Mouse (Mus musculus) limb, embryonic 12.5 days (tissue): ENCODE results near the gene Slc15a2. TPM values are rescaled to one million over a fixed set of nuclear protein-coding genes. Genes with fewer than 3 reads are reported as not detected.

Source experiments
- ATAC-seq: fragments of 200-750 bp; cut with Nextera tagmentation; 2 replicates; pipeline ENCODE4 v1.8.0; 2017; ENCODE audit warnings: low read depth, moderate TSS enrichment; ENCODE audit not compliant: insufficient number of reproducible peaks, insufficient read depth, low FRiP score, low TSS enrichment
- H3K27ac ChIP-seq: fragments of 300-500 bp; sonication (generic); 2 replicates; pipeline ENCODE4 v1.5.1; 2016; ENCODE audit warnings: mild to moderate bottlenecking, moderate library complexity
- H3K27me3 ChIP-seq: fragments of 300-500 bp; sonication (generic); 2 replicates; pipeline ENCODE4 v1.6.1; 2016; ENCODE audit warnings: mild to moderate bottlenecking, moderate library complexity
- H3K36me3 ChIP-seq: fragments of 300-500 bp; sonication (generic); 2 replicates; pipeline ENCODE4 v1.6.1; 2016; ENCODE audit warnings: mild to moderate bottlenecking, moderate library complexity
- H3K4me1 ChIP-seq: fragments of 300-500 bp; sonication (generic); replicated peaks from 2 replicates; pipeline ENCODE4 v1.6.1; 2016
- H3K4me2 ChIP-seq: fragments of 300-500 bp; sonication (generic); 2 replicates; pipeline ENCODE4 v1.6.1; 2016; ENCODE audit warnings: mild to moderate bottlenecking, moderate library complexity
- H3K4me3 ChIP-seq: fragments of 300-500 bp; sonication (generic); replicated peaks from 2 replicates; pipeline ENCODE4 v1.5.1; 2016; ENCODE audit warnings: mild to moderate bottlenecking
- H3K9ac ChIP-seq: fragments of 300-500 bp; sonication (generic); replicated peaks from 2 replicates; pipeline ENCODE4 v1.6.1; 2016; ENCODE audit warnings: mild to moderate bottlenecking, moderate library complexity
- H3K9me3 ChIP-seq: fragments of 300-500 bp; sonication (generic); 2 replicates; pipeline ENCODE4 v1.6.1; 2016; ENCODE audit warnings: mild to moderate bottlenecking, moderate library complexity
- WGBS: fragments of 180-500 bp; shearing (Covaris S2); methylation state at CpG from one replicate; pipeline ENCODE4 v1.1.7; 2016; 5-methylcytosine and 5-hydroxymethylcytosine counted together
- polyA plus RNA-seq: library from polyadenylated mRNA; unstranded; fragments of >200 nt; fragmentation: Nextera tagmentation; extraction: Ambion mirVana; gene quantifications from 2 replicates; pipeline ENCODE4 v1.2.1, GENCODE M21; 2016

Gene Slc15a2
- polyA plus RNA-seq, 1 experiment from 2014 or later: 4.6 TPM

DNA sequence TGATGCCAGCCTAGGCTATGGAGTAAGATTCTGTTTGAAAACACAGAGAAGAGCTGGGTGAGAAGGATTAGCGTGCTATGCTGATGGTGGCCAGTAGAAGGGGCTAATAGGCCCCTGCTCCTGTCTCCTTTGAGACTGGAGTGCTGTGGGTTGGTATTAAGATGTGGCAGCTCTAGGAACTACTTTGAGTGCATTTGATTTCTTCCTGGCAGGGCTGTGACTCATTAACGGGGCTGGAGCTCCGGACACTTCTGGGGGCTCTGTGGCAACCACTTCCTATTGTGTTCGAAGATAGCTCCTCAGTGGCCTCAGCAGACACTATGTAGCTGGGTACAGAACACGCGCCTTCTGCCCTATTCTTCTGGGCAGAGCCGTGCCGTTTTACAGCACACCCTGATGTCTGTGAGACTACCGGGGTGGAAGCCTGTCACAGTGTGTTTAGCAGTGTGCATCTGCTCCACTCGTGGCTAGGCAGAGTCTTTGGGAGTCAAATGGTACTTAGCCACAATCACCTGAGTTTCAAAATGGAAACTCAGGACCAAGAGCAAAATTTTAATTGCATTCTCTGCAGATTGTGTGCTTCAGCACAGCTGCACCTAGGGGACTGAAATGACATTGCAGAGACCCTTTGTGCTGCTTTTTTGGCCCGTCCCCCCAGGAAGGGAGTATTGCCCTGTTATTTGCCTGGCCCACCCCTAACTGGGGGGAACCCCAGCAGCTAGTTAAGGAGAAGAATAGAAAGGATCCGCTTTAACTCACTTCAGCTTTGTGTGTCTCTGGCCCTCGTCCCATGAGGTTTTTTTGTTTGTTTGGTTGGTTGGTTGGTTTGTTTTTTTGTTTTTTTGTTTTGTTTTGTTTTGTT lies 64.3 kb downstream of the Slc15a2 start:
- no peak for ATAC-seq
- 68% methylated on average over 13 of the region's 13 CpGs for WGBS

DNA sequence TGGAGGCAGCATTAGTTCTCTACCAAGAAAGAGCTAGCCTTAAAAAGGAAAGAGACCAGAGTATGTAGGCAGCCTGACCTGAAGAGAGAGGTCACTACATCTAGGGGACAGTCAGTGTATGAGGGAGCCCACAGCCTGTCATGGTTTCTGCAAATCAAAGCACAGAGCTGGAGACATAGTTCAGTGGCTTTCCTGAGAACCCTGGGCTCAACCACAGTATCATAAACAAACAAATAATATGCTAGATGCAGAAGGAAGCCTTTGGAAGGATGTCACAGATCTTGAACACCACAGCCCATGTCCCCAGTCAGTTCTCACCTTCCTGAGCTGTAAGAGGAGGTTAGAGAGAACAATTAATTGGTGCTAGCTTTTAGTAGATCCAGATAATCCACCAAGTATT lies 66.1 kb downstream of the Slc15a2 start:
- Histone ChIP-seq H3K27me3 (no peaks in the 10 kb centered on the region; the same call in 1 of the 2 replicates), H3K36me3 (no peaks in the 10 kb centered on the region), H3K9ac (no peak overlapping the region), H3K4me2 (no peak overlapping the region), H3K27ac (no peak overlapping the region), H3K4me3 (no peak overlapping the region), H3K9me3 (no peaks in the 10 kb centered on the region), H3K4me1 (no peaks in the 10 kb centered on the region)
- ATAC-seq: no peak

More for the DNA sequence above, 64.3 kb downstream of the Slc15a2 start:
- Histone ChIP-seq H3K27ac (no peak overlapping the region), H3K4me3 (no peak overlapping the region), H3K9ac (no peak overlapping the region), H3K4me2 (no peak overlapping the region), H3K36me3 (no peaks in the 10 kb centered on the region), H3K27me3 (no peaks in the 10 kb centered on the region; the same call in 1 of the 2 replicates), H3K9me3 (no peaks in the 10 kb centered on the region), H3K4me1 (no peaks in the 10 kb centered on the region)

DNA sequence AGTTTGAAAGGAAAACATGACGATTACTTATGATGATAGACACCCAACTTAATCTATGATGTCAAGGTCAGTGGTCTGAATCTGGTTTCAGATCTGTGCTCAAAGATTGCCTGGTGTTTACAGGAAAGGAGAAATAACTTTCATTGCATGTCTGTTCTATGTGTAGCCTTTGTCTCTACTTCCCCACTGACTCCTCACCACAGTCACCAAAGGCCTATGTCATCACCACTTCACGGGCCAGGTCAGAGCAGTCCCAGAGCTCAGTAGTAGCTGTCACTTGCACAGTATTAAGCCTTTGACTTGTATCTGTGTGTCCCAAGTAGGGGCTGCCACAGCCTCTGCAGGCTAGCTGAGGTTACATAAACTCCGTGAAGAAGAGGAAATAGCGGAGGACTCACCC lies 67.3 kb downstream of the Slc15a2 start:
- Histone ChIP-seq H3K27me3 (no peaks in the 10 kb centered on the region; the same call in 1 of the 2 replicates), H3K4me1 (no peaks in the 10 kb centered on the region), H3K36me3 (no peaks in the 10 kb centered on the region), H3K4me3 (no peak overlapping the region), H3K9ac (no peak overlapping the region), H3K4me2 (no peak overlapping the region), H3K9me3 (no peaks in the 10 kb centered on the region), H3K27ac (no peak overlapping the region)
- no peak for ATAC-seq
- 93% methylated on average over 4 of the region's 4 CpGs for WGBS

DNA sequence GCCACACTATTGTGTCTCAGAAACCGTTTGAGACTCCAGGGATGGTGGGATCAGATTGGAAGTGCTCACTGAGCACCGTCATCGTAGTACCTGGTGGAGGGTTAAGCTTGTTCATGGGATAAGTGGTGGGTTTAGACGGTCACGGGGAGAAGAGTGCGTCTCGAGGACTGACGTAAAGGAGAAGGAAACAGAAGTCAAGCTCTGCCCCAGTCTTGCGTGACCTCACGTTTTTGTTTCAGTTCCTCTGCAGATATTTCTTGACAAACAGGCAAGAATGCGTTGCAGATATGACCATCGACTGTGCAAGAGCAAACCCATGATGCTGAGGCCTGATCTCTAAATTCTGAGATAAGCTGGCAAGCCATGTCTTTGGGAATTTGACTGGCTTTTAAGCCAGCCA lies 73.0 kb downstream of the Slc15a2 start:
- no peaks in the 10 kb centered on the region for H3K27me3 ChIP-seq
- ATAC-seq: no peak
- WGBS: 92% methylated on average over 12 of the region's 12 CpGs
- no peak overlapping the region for H3K27ac ChIP-seq
- no peak overlapping the region for H3K4me2 ChIP-seq
- no peak overlapping the region for H3K4me3 ChIP-seq
- H3K36me3 ChIP-seq: no peaks in the 10 kb centered on the region
- H3K9ac ChIP-seq: no peak overlapping the region
- no peaks in the 10 kb centered on the region for H3K9me3 ChIP-seq
- H3K4me1 ChIP-seq: no peaks in the 10 kb centered on the region

DNA sequence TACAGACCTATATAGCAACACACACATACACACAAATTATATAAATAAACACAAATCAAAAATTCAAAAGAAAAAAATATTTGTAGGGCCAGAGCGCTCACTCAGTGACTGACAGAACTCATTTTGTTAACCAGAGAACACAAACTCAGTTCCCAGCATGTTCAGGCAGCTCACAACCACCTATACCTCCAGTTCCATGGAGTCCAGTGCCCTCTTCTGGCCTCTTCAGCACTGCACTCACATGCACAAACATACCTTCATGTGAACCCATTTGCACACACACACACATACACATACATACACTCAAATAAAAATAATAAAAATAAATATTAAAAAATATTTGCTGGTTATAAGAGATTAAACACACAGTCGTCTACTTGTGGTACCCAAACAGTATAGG lies 74.0 kb downstream of the Slc15a2 start:
- ATAC-seq: no peak
- Histone ChIP-seq H3K4me1 (no peaks in the 10 kb centered on the region), H3K9me3 (no peaks in the 10 kb centered on the region), H3K36me3 (no peaks in the 10 kb centered on the region), H3K27me3 (no peaks in the 10 kb centered on the region), H3K4me3 (no peak overlapping the region), H3K27ac (no peak overlapping the region), H3K4me2 (no peak overlapping the region), H3K9ac (no peak overlapping the region)
- WGBS: 94% methylated on average over 2 of the region's 2 CpGs

DNA sequence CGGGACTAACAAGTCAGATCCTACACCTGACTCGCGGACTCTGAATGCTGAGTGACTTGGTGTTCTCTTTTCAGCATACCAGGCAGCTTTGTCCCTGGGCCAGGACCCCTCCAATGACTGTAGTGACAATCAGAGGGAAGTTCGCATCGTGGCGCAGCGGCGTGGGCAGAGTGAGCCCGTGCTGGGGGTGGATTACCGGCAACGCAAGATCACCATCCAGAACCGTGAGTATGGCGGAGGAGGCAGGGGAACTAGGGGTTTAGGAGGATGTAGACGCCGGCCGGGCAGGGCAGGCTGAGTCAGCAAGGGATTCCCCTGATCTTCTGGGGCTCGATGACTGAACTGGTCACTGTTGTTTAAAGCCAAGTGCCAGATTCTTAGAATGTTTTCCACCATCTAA lies 75.4 kb downstream of the Slc15a2 start:
- ATAC-seq: no peak
- H3K27ac ChIP-seq: no peak overlapping the region

DNA sequence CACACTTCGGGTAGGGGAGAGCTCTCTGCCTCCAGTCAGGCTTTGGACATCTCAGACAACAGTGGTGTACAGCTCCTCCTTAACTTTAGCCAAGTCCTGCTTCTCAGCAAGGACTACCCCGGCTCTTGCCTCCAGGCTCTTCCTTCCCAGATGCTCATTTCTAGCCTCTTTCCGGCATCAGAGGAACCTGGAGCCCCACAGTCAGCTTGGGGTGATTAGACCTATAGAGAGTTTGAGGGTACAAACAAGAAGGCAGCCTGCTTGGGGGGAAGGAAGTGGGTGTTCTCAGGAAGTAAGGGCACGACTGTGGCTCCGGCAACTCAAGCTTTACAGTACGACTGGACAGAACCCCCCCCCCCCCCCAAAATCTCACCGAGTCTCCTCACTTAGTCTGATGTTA lies 76.0 kb downstream of the Slc15a2 start:
- no peaks in the 10 kb centered on the region for H3K9me3 ChIP-seq
- H3K4me3 ChIP-seq: no peak overlapping the region
- WGBS: 78% methylated on average over 7 of the region's 7 CpGs
- no peak for ATAC-seq
- H3K4me2 ChIP-seq: no peak overlapping the region
- no peaks in the 10 kb centered on the region for H3K4me1 ChIP-seq
- no peaks in the 10 kb centered on the region for H3K36me3 ChIP-seq
- H3K9ac ChIP-seq: no peak overlapping the region
- H3K27me3 ChIP-seq: no peaks in the 10 kb centered on the region
- H3K27ac ChIP-seq: no peak overlapping the region

More for the DNA sequence above, 75.4 kb downstream of the Slc15a2 start:
- no peaks in the 10 kb centered on the region for H3K4me1 ChIP-seq
- no peak overlapping the region for H3K9ac ChIP-seq
- no peak overlapping the region for H3K4me3 ChIP-seq
- WGBS: 92% methylated on average over 17 of the region's 17 CpGs
- no peaks in the 10 kb centered on the region for H3K27me3 ChIP-seq
- no peaks in the 10 kb centered on the region for H3K36me3 ChIP-seq
- H3K4me2 ChIP-seq: no peak overlapping the region
- no peaks in the 10 kb centered on the region for H3K9me3 ChIP-seq

DNA sequence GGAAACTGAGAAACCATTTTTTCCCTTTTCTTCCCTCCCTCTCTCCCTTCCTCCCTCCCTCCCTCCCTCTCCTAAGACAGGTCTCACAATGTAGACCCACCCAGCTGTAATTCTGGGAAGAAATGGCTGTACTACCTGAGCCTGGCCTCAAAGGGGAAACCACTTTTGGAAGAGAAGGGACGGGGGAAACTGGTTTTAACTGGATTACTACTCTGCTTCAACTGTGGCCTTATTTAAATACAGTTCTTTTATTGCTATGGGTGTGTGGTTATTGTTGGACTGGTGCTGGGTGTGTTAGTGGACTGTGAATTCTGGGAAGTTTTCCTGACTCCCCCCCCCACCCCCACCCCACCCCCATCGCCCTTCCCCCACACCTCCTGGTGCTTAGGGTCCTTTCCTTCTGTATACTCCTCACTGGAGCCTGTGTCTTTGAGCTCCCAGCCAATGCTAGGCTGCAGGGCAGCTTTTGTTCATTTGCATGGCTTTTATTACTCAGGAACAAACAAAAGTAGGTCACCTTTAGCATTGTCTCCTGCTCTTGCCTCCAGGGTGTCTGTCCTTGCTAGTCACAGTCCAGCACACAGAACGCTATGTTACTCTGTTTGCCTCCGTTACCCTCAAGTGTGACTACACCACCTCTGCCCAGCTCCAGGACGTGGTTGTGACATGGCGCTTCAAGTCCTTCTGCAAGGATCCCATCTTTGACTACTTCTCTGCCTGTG lies 76.9 kb downstream of the Slc15a2 start:
- no peaks in the 10 kb centered on the region for H3K36me3 ChIP-seq
- no peak overlapping the region for H3K27ac ChIP-seq
- H3K9me3 ChIP-seq: no peaks in the 10 kb centered on the region
- WGBS: 75% methylated on average over 6 of the region's 6 CpGs
- H3K4me3 ChIP-seq: no peak overlapping the region
- no peak overlapping the region for H3K9ac ChIP-seq
- no peaks in the 10 kb centered on the region for H3K27me3 ChIP-seq
- no peaks in the 10 kb centered on the region for H3K4me1 ChIP-seq
- no peak for ATAC-seq
- H3K4me2 ChIP-seq: no peak overlapping the region

DNA sequence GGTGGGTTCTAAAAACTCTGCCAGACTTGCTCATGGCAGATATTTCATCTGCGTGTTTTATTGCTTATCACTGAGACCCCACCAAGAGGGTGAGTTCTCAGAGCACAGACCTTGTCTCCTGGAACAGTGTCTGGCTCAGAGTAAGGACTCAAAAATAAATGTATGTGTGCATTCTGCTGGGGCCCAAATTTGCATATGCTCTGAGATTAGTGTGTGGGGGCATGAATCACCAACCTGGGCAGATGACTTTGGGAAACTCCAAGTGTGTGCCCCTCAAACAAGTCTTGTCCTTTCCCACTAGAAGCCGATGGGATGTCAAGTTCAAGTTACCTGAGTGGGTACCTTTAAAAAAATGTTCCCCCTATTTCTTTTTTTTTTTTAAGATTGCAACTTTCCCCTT lies 84.3 kb downstream of the Slc15a2 start:
- Histone ChIP-seq H3K9me3 (no peaks in the 10 kb centered on the region), H3K4me1 (no peaks in the 10 kb centered on the region), H3K9ac (no peak overlapping the region), H3K4me2 (no peak overlapping the region), H3K36me3 (no peaks in the 10 kb centered on the region), H3K4me3 (no peak overlapping the region), H3K27me3 (peaks cover 3% of the 10 kb centered on the region; the same call in 1 of the 2 replicates), H3K27ac (no peak overlapping the region)
- WGBS: 88% methylated on average over 2 of the region's 2 CpGs
- no peak for ATAC-seq
